Mouse (Mus musculus) hindbrain, embryonic 15.5 days (tissue): Measurements from ENCODE around the gene Galr3. TPM values are rescaled to one million over a fixed set of nuclear protein-coding genes. Genes with fewer than 3 reads are reported as not detected.
A peak's percentile ranks its signal among the peaks of the same experiment; 100 is the strongest.
"Not testable (repeated sequence)": the region's sequence is repeated elsewhere in the genome, so short reads cannot be mapped to it uniquely, and the experiment has no call there.

Experiments used
- ATAC-seq: fragments of 200-750 bp; cut with Nextera tagmentation; 2 replicates; pipeline ENCODE4 v1.8.0; 2017; ENCODE audit warnings: low read depth, moderate number of reproducible peaks, moderate TSS enrichment; ENCODE audit not compliant: low FRiP score
- H3K27ac ChIP-seq: fragments of 300-500 bp; sonication (generic); replicated peaks from 2 replicates; pipeline ENCODE4 v1.5.1; 2015; ENCODE audit warnings: mild to moderate bottlenecking, inconsistent platforms
- H3K27me3 ChIP-seq: fragments of 300-500 bp; sonication (generic); 2 replicates; pipeline ENCODE4 v1.6.1; 2015; ENCODE audit warnings: control low read depth, inconsistent platforms
- H3K36me3 ChIP-seq: fragments of 300-500 bp; sonication (generic); 2 replicates; pipeline ENCODE4 v1.6.1; 2015; ENCODE audit warnings: control low read depth, inconsistent platforms
- H3K4me1 ChIP-seq: fragments of 300-500 bp; sonication (generic); replicated peaks from 2 replicates; pipeline ENCODE4 v1.6.1; 2015; ENCODE audit warnings: control low read depth, inconsistent platforms
- H3K4me2 ChIP-seq: fragments of 300-500 bp; sonication (generic); 2 replicates; pipeline ENCODE4 v1.6.1; 2015; ENCODE audit warnings: moderate library complexity, mild to moderate bottlenecking, inconsistent platforms
- H3K4me3 ChIP-seq: fragments of 300-500 bp; sonication (generic); 2 replicates; pipeline ENCODE4 v1.5.1; 2015; ENCODE audit warnings: mild to moderate bottlenecking, inconsistent platforms
- H3K9ac ChIP-seq: fragments of 300-500 bp; sonication (generic); 2 replicates; pipeline ENCODE4 v1.6.1; 2015; ENCODE audit warnings: inconsistent platforms
- H3K9me3 ChIP-seq: fragments of 300-500 bp; sonication (generic); 2 replicates; pipeline ENCODE4 v1.6.1; 2016; ENCODE audit warnings: control low read depth, inconsistent platforms
- WGBS: fragments of 180-500 bp; shearing (Covaris S2); methylation state at CpG from one replicate; pipeline ENCODE4 v1.1.7; 2015; 5-methylcytosine and 5-hydroxymethylcytosine counted together
- polyA plus RNA-seq: library from polyadenylated mRNA; unstranded; fragments of >200 nt; fragmentation: Nextera tagmentation; extraction: Ambion mirVana; gene quantifications from 2 replicates; pipeline ENCODE4 v1.2.1, GENCODE M21; 2015

Galr3 gene
- polyA plus RNA-seq, 1 experiment from 2014 or later = 0.13 TPM

- Histone ChIP-seq H3K27ac (peak overlapping the region; percentile 93), H3K36me3 (no peaks in the 10 kb centered on the region), H3K9ac (peak overlapping the region; percentile 94), H3K9me3 (no peaks in the 10 kb centered on the region), H3K27me3 (no peaks in the 10 kb centered on the region), H3K4me1 (peaks cover 52% of the 10 kb centered on the region), H3K4me3 (peak overlapping the region; percentile 58), H3K4me2 (peak overlapping the region; percentile 98)
- 8% methylated on average over 25 of the region's 46 CpGs for WGBS
- no peak for ATAC-seq
Observed at GRCm38 (mm10) chr15:79027291-79028205, 14.1 kb upstream of the Galr3 start.

- H3K9me3 ChIP-seq = no peaks in the 10 kb centered on the region
- no peaks in the 10 kb centered on the region for H3K36me3 ChIP-seq
- peak within 1 kb of the TSS; percentile 93 for H3K27ac ChIP-seq
- no peaks in the 10 kb centered on the region for H3K27me3 ChIP-seq
- ATAC-seq = peak; percentile 81
- whole genome bisulfite sequencing = 0% methylated on average over 58 of the region's 58 CpGs
- H3K4me2 ChIP-seq = peak within 1 kb of the TSS; percentile 98
- H3K9ac ChIP-seq = peak within 1 kb of the TSS; percentile 94
- H3K4me3 ChIP-seq = peak within 1 kb of the TSS; percentile 58
- peaks cover 54% of the 10 kb centered on the region for H3K4me1 ChIP-seq
Observed at GRCm38 (mm10) chr15:79028237-79028738, 13.4 kb upstream of the Galr3 start, which contains the start of gene H1f0. Gene H1f0, plus strand, starts transcription at chr15:79028450.

GRCm38 (mm10) chr15:79028823-79029484, 12.7 kb upstream of the Galr3 start:
- Histone ChIP-seq H3K36me3 (no peaks in the 10 kb centered on the region), H3K4me1 (peaks cover 54% of the 10 kb centered on the region), H3K9ac (peak overlapping the region; percentile 94), H3K4me2 (peak overlapping the region; percentile 98), H3K27ac (peak overlapping the region; percentile 93), H3K4me3 (peak overlapping the region; percentile 58), H3K27me3 (no peaks in the 10 kb centered on the region), H3K9me3 (no peaks in the 10 kb centered on the region)
- 25% methylated on average over 16 of the region's 16 CpGs for WGBS
- ATAC-seq = no peak

GRCm38 (mm10) chr15:79029519-79030241, 12.0 kb upstream of the Galr3 start:
- Histone ChIP-seq H3K36me3 (no peaks in the 10 kb centered on the region), H3K4me3 (peak overlapping the region; percentile 58), H3K9me3 (no peaks in the 10 kb centered on the region), H3K27me3 (no peaks in the 10 kb centered on the region), H3K4me2 (peak overlapping the region; percentile 98), H3K27ac (peak overlapping the region; percentile 93), H3K9ac (peak overlapping the region; percentile 49), H3K4me1 (peaks cover 54% of the 10 kb centered on the region)
- WGBS = 5% methylated on average over 11 of the region's 11 CpGs
- ATAC-seq = no peak

GRCm38 (mm10) chr15:79030551-79031435, 10.9 kb upstream of the Galr3 start:
- H3K4me2 ChIP-seq = peak overlapping the region; percentile 98
- peak; percentile 81 for ATAC-seq
- peak overlapping the region; percentile 58 for H3K4me3 ChIP-seq
- H3K27me3 ChIP-seq = no peaks in the 10 kb centered on the region
- H3K9ac ChIP-seq = peak overlapping the region; percentile 49
- H3K4me1 ChIP-seq = peaks cover 48% of the 10 kb centered on the region
- H3K36me3 ChIP-seq = no peaks in the 10 kb centered on the region
- no peaks in the 10 kb centered on the region for H3K9me3 ChIP-seq
- peak overlapping the region; percentile 93 for H3K27ac ChIP-seq
- under 1% methylated on average over 52 of the region's 52 CpGs for WGBS

- H3K4me2 ChIP-seq, H3K27ac ChIP-seq, H3K36me3 ChIP-seq, H3K9ac ChIP-seq, H3K27me3 ChIP-seq, H3K9me3 ChIP-seq, H3K4me3 ChIP-seq, ATAC-seq: not testable (repeated sequence)
- 88% methylated on average over 5 of the region's 5 CpGs for whole genome bisulfite sequencing
- H3K4me1 ChIP-seq = peaks cover 39% of the 10 kb centered on the region
Observed at GRCm38 (mm10) chr15:79031908-79032307, 9.8 kb upstream of the Galr3 start.

GRCm38 (mm10) chr15:79037913-79038328, 3.8 kb upstream of the Galr3 start:
- Histone ChIP-seq H3K9me3 (no peaks in the 10 kb centered on the region), H3K4me2 (peak overlapping the region; percentile 17; the same call in 1 of the 2 replicates), H3K4me1 (peaks cover 32% of the 10 kb centered on the region), H3K9ac (no peak overlapping the region), H3K27me3 (peaks cover 27% of the 10 kb centered on the region), H3K36me3 (no peaks in the 10 kb centered on the region), H3K27ac (no peak overlapping the region), H3K4me3 (no peak overlapping the region)
- no peak for ATAC-seq
- WGBS = 12% methylated on average over 14 of the region's 14 CpGs

GRCm38 (mm10) chr15:79038331-79038730, 3.4 kb upstream of the Galr3 start:
- H3K27ac ChIP-seq = no peak overlapping the region
- no peaks in the 10 kb centered on the region for H3K36me3 ChIP-seq
- no peak overlapping the region for H3K4me3 ChIP-seq
- no peak for ATAC-seq
- H3K9me3 ChIP-seq = no peaks in the 10 kb centered on the region
- no peak overlapping the region for H3K4me2 ChIP-seq
- H3K27me3 ChIP-seq = peaks cover 27% of the 10 kb centered on the region
- H3K9ac ChIP-seq = no peak overlapping the region
- peaks cover 35% of the 10 kb centered on the region for H3K4me1 ChIP-seq
- WGBS = 62% methylated on average over 10 of the region's 10 CpGs

GRCm38 (mm10) chr15:79038853-79039252, 2.8 kb upstream of the Galr3 start:
- Histone ChIP-seq H3K4me1 (peaks cover 38% of the 10 kb centered on the region), H3K9ac (no peak overlapping the region), H3K4me3 (no peak overlapping the region), H3K4me2 (no peak overlapping the region), H3K27ac (no peak overlapping the region), H3K27me3 (peaks cover 32% of the 10 kb centered on the region), H3K36me3 (no peaks in the 10 kb centered on the region), H3K9me3 (no peaks in the 10 kb centered on the region)
- ATAC-seq = no peak
- WGBS = 19% methylated on average over 7 of the region's 7 CpGs

GRCm38 (mm10) chr15:79040501-79041416, 926 bp upstream of the Galr3 start:
- peak overlapping the region; percentile 30 for H3K4me3 ChIP-seq
- 22% methylated on average over 24 of the region's 24 CpGs for WGBS
- H3K27me3 ChIP-seq = peaks cover 33% of the 10 kb centered on the region
- peak overlapping the region; percentile 53 for H3K4me2 ChIP-seq
- no peak overlapping the region for H3K27ac ChIP-seq
- H3K36me3 ChIP-seq = no peaks in the 10 kb centered on the region
- no peak for ATAC-seq
- no peaks in the 10 kb centered on the region for H3K9me3 ChIP-seq
- H3K9ac ChIP-seq = peak overlapping the region; percentile 20
- peaks cover 38% of the 10 kb centered on the region for H3K4me1 ChIP-seq
